Mouse (Mus musculus) CH12.LX (cell line): Measurements from ENCODE around the gene Eml6. TPM values are rescaled to one million over a fixed set of nuclear protein-coding genes. Genes with fewer than 3 reads are reported as not detected.

Source experiments
- DNase-seq: peaks from one replicate; pipeline ENCODE4 v3.0.0-alpha.2; 2013; ENCODE audit errors: extremely low read depth
- H3K27ac ChIP-seq: 2 replicates; pipeline ENCODE4 v1.5.1; 2012; ENCODE audit warnings: low read depth, mild to moderate bottlenecking, control low read depth, moderate library complexity; ENCODE audit not compliant: insufficient read depth
- H3K27me3 ChIP-seq: replicated peaks from 2 replicates; pipeline ENCODE3; 2012; ENCODE audit warnings: inconsistent platforms
- H3K36me3 ChIP-seq, 2 experiments: replicated peaks in 1 of 2; 2 replicates each; pipeline versions ENCODE3 to v1.6.1; 2012; ENCODE audit warnings: inconsistent platforms in 1 of 2, low read length in 1 of 2, mild to moderate bottlenecking in 1 of 2, mixed read lengths in 1 of 2, moderate library complexity in 1 of 2; ENCODE audit not compliant: control insufficient read depth in 1 of 2, insufficient read depth in 1 of 2
- H3K4me1 ChIP-seq, 2 experiments: 2 replicates each; pipeline ENCODE4 v1.6.1; 2012; ENCODE audit warnings: inconsistent platforms in 1 of 2, moderate library complexity in 1 of 2; ENCODE audit not compliant: insufficient read depth in 2 of 2, control insufficient read depth in 1 of 2
- H3K4me2 ChIP-seq: 2 replicates; pipeline ENCODE4 v1.6.1; 2012; ENCODE audit warnings: low read depth, mild to moderate bottlenecking, control low read depth; ENCODE audit not compliant: poor library complexity, insufficient read depth, severe bottlenecking
- H3K4me3 ChIP-seq, 3 experiments: fragments of 150-350 bp in 1 of 3; sonication (generic) in 1 of 3; replicated peaks in 1 of 3; 2 replicates each; pipeline versions ENCODE3 to v1.5.1; 2011 to 2012; ENCODE audit warnings: low read depth in 2 of 3, low read length in 2 of 3, mild to moderate bottlenecking in 2 of 3, moderate library complexity in 2 of 3, control low read depth in 1 of 3, improper control_type of control experiment in 1 of 3, inconsistent platforms in 1 of 3, mixed read lengths in 1 of 3; ENCODE audit not compliant: poor library complexity in 1 of 3
- H3K79me2 ChIP-seq: replicated peaks from 2 replicates; pipeline ENCODE4 v1.6.1; 2012; ENCODE audit warnings: mild to moderate bottlenecking, moderate library complexity; ENCODE audit not compliant: control insufficient read depth, poor library complexity, insufficient read depth, severe bottlenecking; ENCODE audit errors: extremely low read depth
- H3K9ac ChIP-seq: 2 replicates; pipeline ENCODE4 v1.6.1; 2012; ENCODE audit warnings: low read depth, mild to moderate bottlenecking, control low read depth, moderate library complexity; ENCODE audit not compliant: insufficient read depth
- H3K9me3 ChIP-seq: replicated peaks from 2 replicates; pipeline ENCODE3; 2012; ENCODE audit warnings: low read length, inconsistent platforms, mixed read lengths
- CHD2 ChIP-seq: IDR thresholded peaks from 2 replicates; pipeline ENCODE4 v1.6.1; 2011; ENCODE audit warnings: low read length, improper control_type of control experiment
- CTCF ChIP-seq, 2 experiments: IDR thresholded peaks in 1 of 2; conservative IDR thresholded peaks in 1 of 2; 2 replicates each; pipeline ENCODE4 v1.5.1; 2011 to 2012; ENCODE audit warnings: low read depth in 2 of 2, low read length in 2 of 2, improper control_type of control experiment in 1 of 2, inconsistent platforms in 1 of 2, mild to moderate bottlenecking in 1 of 2, moderate library complexity in 1 of 2
- ETS1 ChIP-seq: conservative IDR thresholded peaks from 2 replicates; pipeline ENCODE4 v1.6.1; 2012; ENCODE audit warnings: low read depth, mild to moderate bottlenecking, inconsistent platforms, low read length, improper control_type of control experiment, moderate library complexity
- HCFC1 ChIP-seq: IDR thresholded peaks from 2 replicates; pipeline ENCODE4 v1.6.1; 2012; ENCODE audit warnings: low read depth, mild to moderate bottlenecking, inconsistent platforms, low read length, improper control_type of control experiment
- IRF4 ChIP-seq: IDR thresholded peaks from 2 replicates; pipeline ENCODE4 v1.6.1; 2014; ENCODE audit warnings: low read depth, mild to moderate bottlenecking, inconsistent platforms, low read length, improper control_type of control experiment
- JUN ChIP-seq: IDR thresholded peaks from 2 replicates; pipeline ENCODE4 v1.6.1; 2011; ENCODE audit warnings: low read depth, mild to moderate bottlenecking, low read length, improper control_type of control experiment, moderate library complexity; ENCODE audit not compliant: insufficient read depth
- MAFK ChIP-seq: IDR thresholded peaks from 2 replicates; pipeline ENCODE4 v1.6.1; 2011; ENCODE audit warnings: low read length, improper control_type of control experiment; ENCODE audit not compliant: insufficient replicate concordance
- MAZ ChIP-seq: IDR thresholded peaks from 2 replicates; pipeline ENCODE4 v1.6.1; 2012; ENCODE audit warnings: low read depth, mild to moderate bottlenecking, inconsistent platforms, low read length, improper control_type of control experiment, moderate library complexity
- MEF2A ChIP-seq: IDR thresholded peaks from 2 replicates; pipeline ENCODE4 v1.6.1; 2014; ENCODE audit warnings: low read depth, mild to moderate bottlenecking, inconsistent platforms, low read length, improper control_type of control experiment, borderline replicate concordance
- MXI1 ChIP-seq: IDR thresholded peaks from 2 replicates; pipeline ENCODE4 v1.6.1; 2011; ENCODE audit warnings: mild to moderate bottlenecking, low read depth, low read length, improper control_type of control experiment
- MYC ChIP-seq: IDR thresholded peaks from 2 replicates; pipeline ENCODE4 v1.6.1; 2011; ENCODE audit warnings: low read depth, mild to moderate bottlenecking, improper control_type of control experiment, low read length
- NRF1 ChIP-seq: IDR thresholded peaks from 2 replicates; pipeline ENCODE4 v1.6.1; 2014; ENCODE audit warnings: low read depth, mild to moderate bottlenecking, inconsistent platforms, low read length, improper control_type of control experiment, moderate library complexity
- PAX5 ChIP-seq: IDR thresholded peaks from 2 replicates; pipeline ENCODE4 v1.6.1; 2012; ENCODE audit warnings: low read length, inconsistent platforms, mixed read lengths
- RAD21 ChIP-seq: IDR thresholded peaks from 2 replicates; pipeline ENCODE4 v1.6.1; 2011; ENCODE audit warnings: low read depth, mild to moderate bottlenecking, low read length, improper control_type of control experiment, moderate library complexity
- SIN3A ChIP-seq: IDR thresholded peaks from 2 replicates; pipeline ENCODE4 v1.6.1; 2012; ENCODE audit warnings: low read length, improper control_type of control experiment, inconsistent platforms
- SMC3 ChIP-seq: IDR thresholded peaks from 2 replicates; pipeline ENCODE4 v1.6.1; 2011; ENCODE audit warnings: low read depth, low read length, improper control_type of control experiment
- TBP ChIP-seq: conservative IDR thresholded peaks from 2 replicates; pipeline ENCODE4 v1.6.1; 2011; ENCODE audit warnings: low read depth, low read length, improper control_type of control experiment
- TCF12 ChIP-seq: IDR thresholded peaks from 2 replicates; pipeline ENCODE4 v1.6.1; 2014; ENCODE audit warnings: low read depth, mild to moderate bottlenecking, inconsistent platforms, low read length, improper control_type of control experiment
- UBTF ChIP-seq: IDR thresholded peaks from 2 replicates; pipeline ENCODE4 v1.6.1; 2012; ENCODE audit warnings: low read depth, mild to moderate bottlenecking, inconsistent platforms, low read length, improper control_type of control experiment, moderate library complexity
- USF1 ChIP-seq: IDR thresholded peaks from 2 replicates; pipeline ENCODE4 v1.6.1; 2014; ENCODE audit warnings: low read depth, mild to moderate bottlenecking, inconsistent platforms, low read length, improper control_type of control experiment
- ZC3H11A ChIP-seq: IDR thresholded peaks from 2 replicates; pipeline ENCODE4 v1.6.1; 2012; ENCODE audit warnings: low read depth, mild to moderate bottlenecking, inconsistent platforms, low read length, improper control_type of control experiment
- ZKSCAN1 ChIP-seq: IDR thresholded peaks from 2 replicates; pipeline ENCODE4 v1.6.1; 2012; ENCODE audit warnings: low read depth, inconsistent platforms, low read length, improper control_type of control experiment, borderline replicate concordance
- dilution Hi-C: fragments of 300-500 bp; cut with MboI; formaldehyde crosslinking; loops from 2 replicates; pipeline ENCODE4 v1.14.3; 2020; ENCODE audit warnings: low sequenced_read_pairs; ENCODE audit not compliant: extremely low pct_unique_long_range_greater_than_20kb, extremely low pct_ligation_motif_present
- in situ Hi-C: fragments of 300-500 bp; cut with MboI; formaldehyde crosslinking; loops from 3 replicates; pipeline ENCODE4 v1.14.3; 2019; ENCODE audit warnings: low sequenced_read_pairs, low pct_ligation_motif_present, low pct_unique_long_range_greater_than_20kb, mixed read lengths
- polyA plus RNA-seq: library from polyadenylated mRNA; unstranded; fragments of >175 nt; gene quantifications from 2 replicates; pipeline ENCODE4 v1.2.1, GENCODE M21; 2012; ENCODE audit warnings: low read depth; ENCODE audit not compliant: insufficient read length
- total RNA-seq, 2 experiments: library from RNA; depleted of rRNA; stranded (reverse); fragments of 300-350 nt in 1 of 2; fragments of >200 nt in 1 of 2; gene quantifications; 2 replicates each; pipeline ENCODE4 v1.2.3; 2012 to 2014

The Eml6 gene
- total and polyA plus RNA-seq, 3 experiments: 3.1 to 3.7 (median 3.2) TPM

- no peak overlapping the region for H3K4me2 ChIP-seq
- H3K27ac ChIP-seq: no peak overlapping the region
- H3K4me3 ChIP-seq: no peak overlapping the region
- in situ Hi-C loops: no loop called here
- H3K79me2 ChIP-seq: peaks cover 28% of the 10 kb centered on the region
- H3K36me3 ChIP-seq: peaks cover 0 to 44% of the 10 kb centered on the region in 2 experiments
- H3K4me1 ChIP-seq: peaks cover 5 to 33% of the 10 kb centered on the region in 2 experiments; a peak in 3 of 4 replicates
- dilution Hi-C loops: no loop called here
- TF ChIP-seq ZC3H11A: no peak
- TF ChIP-seq TCF12: no peak
- peaks cover 5% of the 10 kb centered on the region for H3K9me3 ChIP-seq
- H3K9ac ChIP-seq: no peak overlapping the region
- H3K27me3 ChIP-seq: no peaks in the 10 kb centered on the region
- no peak for DNase-seq
Observed at GRCm38 (mm10) chr11:29725167-29725566, 300.7 kb downstream of the Eml6 start.

DNA sequence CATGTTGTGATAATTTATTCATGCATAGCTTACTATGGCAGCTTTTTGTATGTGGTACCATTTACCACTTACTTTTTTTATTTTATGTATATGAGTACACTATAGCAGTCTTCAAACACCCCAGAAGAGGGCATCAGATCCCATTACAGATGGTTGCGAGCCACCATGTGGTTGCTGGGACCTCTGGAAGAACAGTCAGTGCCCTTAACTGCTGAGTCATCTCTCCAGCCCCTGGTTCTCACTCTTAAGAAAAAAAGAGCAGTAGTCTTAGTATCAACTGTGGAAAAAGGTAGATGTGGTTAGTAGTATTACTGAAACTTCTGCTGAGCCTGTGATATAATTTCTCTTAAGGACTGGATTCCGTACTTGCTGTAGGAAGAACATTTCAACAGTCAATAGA lies 301.6 kb downstream of the Eml6 start:
- DNase-seq: no peak
- H3K27ac ChIP-seq: no peak overlapping the region
- H3K9ac ChIP-seq: no peak overlapping the region
- in situ Hi-C loops: loop anchor here (25.0 kb wide), 1 partner anchor 488 kb away; no protein-coding TSS in a partner anchor
- H3K9me3 ChIP-seq: peaks cover 2% of the 10 kb centered on the region
- dilution Hi-C loops: no loop called here
- H3K4me1 ChIP-seq: peaks cover 5 to 39% of the 10 kb centered on the region in 2 experiments; a peak in 3 of 4 replicates
- H3K4me3 ChIP-seq: no peak overlapping the region
- H3K79me2 ChIP-seq: peaks cover 25% of the 10 kb centered on the region
- H3K4me2 ChIP-seq: no peak overlapping the region
- no peak for TF ChIP-seq ZC3H11A
- no peak for TF ChIP-seq NRF1
- no peak for TF ChIP-seq HCFC1
- TF ChIP-seq UBTF: no peak
- TF ChIP-seq JUN: no peak
- 0 out of 2 replicates have a peak, but pooled peaks have one; percentile 57 for TF ChIP-seq MYC
- peak; percentile 27 for TF ChIP-seq SMC3
- TF ChIP-seq CTCF (conservative IDR thresholded peaks at IDR 0.05 in 1 of 2, IDR thresholded peaks at IDR 0.05 in 1 of 2; ENCODE audit: low read depth in 2 of 2, low read length in 2 of 2): peak in 1 of 2 experiments; percentile 25; a peak in 1 of 4 replicates
- TF ChIP-seq TBP: no peak
- no peak for TF ChIP-seq MXI1
- peak; percentile 74; the same call in 1 of the 2 replicates for TF ChIP-seq MAFK
- TF ChIP-seq ZKSCAN1: no peak
- TF ChIP-seq CHD2: no peak
- TF ChIP-seq MAZ: no peak
- no peak; the same call in 1 of the 2 replicates for TF ChIP-seq RAD21
- TF ChIP-seq USF1: no peak
- TF ChIP-seq IRF4: no peak
- TF ChIP-seq PAX5: no peak
- TF ChIP-seq MEF2A: no peak
- TF ChIP-seq SIN3A: no peak
- TF ChIP-seq ETS1: no peak
- TF ChIP-seq, all 38 proteins: peak for 4
- Histone ChIP-seq H3K36me3 (peaks cover 0 to 40% of the 10 kb centered on the region in 2 experiments), H3K27me3 (no peaks in the 10 kb centered on the region)
